Mouse (Mus musculus): ENCODE results near the gene Olfr180. TPM values are rescaled to one million over a fixed set of nuclear protein-coding genes. Genes with fewer than 3 reads are reported as not detected.

The Olfr180 gene
- total RNA-seq (2022), result not detected

DNA sequence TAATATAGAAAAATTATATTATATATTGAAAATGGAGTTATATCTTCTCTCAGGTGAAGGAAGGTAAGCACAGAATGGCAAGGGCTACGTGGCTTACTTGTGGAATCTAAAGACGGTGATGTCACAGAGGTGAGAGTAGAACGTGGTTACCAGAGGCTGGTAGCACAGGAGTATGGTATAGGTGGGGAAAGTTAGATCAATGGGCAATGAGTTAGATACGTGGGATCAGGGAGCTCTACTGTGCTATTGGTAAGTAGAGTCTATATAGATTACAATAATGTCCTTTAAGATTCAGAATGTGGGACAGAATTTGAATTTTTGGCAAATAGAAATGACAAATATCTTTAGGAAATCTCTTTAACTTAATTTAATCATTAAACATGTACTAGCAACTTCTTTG is at the start of gene Olfr180:
Olfr180 (minus strand) TSS at position 101 of the 400 bp plus-strand sequence.
- DNase-seq (ENCODE audit: low spot score in 2 of 2), result no peak

DNA sequence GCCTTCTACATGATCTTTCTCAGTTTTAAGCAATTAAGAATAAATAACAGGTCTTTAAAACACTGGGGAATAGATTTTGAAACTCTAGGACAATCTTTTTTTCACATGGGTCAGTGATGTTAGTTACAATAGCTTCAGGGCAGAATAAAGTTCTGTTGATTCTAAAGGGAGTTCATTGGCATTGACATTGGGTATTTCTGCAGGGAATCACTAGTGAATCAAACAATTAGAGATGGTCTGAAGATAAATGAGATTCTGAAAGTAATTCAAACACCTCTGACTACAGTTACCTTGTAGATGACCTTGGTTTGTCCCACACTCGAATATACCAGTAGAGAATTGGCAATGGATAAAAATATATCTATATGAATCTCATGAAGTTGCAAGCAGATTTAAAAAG is 537 bp downstream of the Olfr180 start, which contains the start of gene Olfr181:
Olfr181 (minus strand) TSS at position 101 of the 400 bp plus-strand sequence.
- no peak for DNase-seq (ENCODE audit: low spot score in 2 of 2)

DNA sequence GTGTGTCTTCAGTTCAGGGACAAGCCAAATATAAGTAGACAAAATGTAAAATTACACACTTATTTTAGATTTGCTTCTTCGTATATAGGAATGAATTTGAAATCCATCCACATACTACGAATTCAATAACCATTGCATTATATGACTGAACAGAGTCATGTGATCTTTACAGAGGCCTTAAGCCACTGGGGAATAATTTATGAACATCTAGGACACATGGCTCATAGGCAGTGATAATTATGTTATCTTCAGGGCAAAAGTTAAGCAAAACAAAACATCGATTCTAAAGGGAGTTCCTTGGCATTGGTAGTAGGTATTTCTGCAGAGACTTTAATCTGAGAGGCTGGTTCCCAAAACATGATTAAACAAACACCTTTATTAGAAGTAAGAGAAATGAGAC is 37.2 kb downstream of the Olfr180 start, which contains the start of gene Olfr178:
Olfr178 (minus strand) TSS at position 101 of the 400 bp plus-strand sequence.
- no peak for DNase-seq (ENCODE audit: low spot score in 2 of 2)

DNA sequence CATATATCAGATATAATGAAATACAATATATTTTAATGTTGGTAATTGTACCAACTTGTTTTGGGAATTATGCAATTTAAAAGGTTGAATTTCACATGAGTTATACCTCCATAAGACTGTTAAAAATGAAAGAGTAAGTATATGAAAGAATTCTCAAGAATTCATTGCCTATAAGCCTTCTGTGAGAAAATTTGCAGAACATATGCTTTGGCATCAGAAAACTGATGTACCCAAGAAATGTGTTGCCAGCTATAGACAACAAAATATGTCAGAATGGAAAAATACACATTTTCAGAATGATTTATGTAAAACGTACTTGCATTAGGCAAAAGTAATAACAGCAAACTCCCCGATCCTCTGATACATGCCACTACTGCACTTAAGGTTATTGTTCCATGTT is 44.8 kb downstream of the Olfr180 start:
- no peak for DNase-seq (ENCODE audit: low spot score in 2 of 2)

DNA sequence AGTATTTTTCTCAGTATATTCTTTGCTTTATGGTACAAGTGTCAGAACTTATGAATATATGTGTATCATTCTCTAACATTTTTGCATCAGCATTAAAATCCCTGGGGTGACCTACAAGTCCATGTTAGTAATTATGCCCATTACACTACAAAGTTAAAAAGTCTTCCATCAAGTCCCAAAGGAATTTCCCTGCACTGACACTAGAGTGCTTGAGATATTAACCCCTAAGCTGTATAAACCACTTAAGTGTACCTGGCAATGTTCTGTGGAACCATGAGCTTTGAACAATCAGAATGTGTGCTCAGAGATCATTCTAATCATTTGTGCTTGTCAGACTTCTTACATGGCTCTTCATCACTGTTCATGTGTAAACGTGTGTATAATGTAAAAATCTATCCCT is 54.5 kb downstream of the Olfr180 start, which contains the start of gene Olfr177:
Olfr177 (minus strand) TSS at position 101 of the 400 bp plus-strand sequence.
- DNase-seq (ENCODE audit: low spot score in 2 of 2), result no peak

Other genes starting within 250 kb of the Olfr180 start
- gene Gpr15, start 210.3 kb downstream of the Olfr180 start, total RNA-seq (2022), result not detected
- 10 to 100 TPM; 59.0 to 77.0 (median 68.0) TPM for gene Cldnd1, start 201.5 kb downstream of the Olfr180 start, total RNA-seq (2022)
- not detected for gene Olfr172, start 166.2 kb downstream of the Olfr180 start, total RNA-seq (2022)
- not detected for gene Olfr173, start 129.1 kb downstream of the Olfr180 start, total RNA-seq (2022)
- gene Olfr175-ps1, start 102.6 kb downstream of the Olfr180 start, total RNA-seq (2022), result not detected
- gene Olfr177, start 54.6 kb downstream of the Olfr180 start, total RNA-seq (2022), result not detected
- not detected for gene Olfr178, start 37.3 kb downstream of the Olfr180 start, total RNA-seq (2022)
- not detected for gene Olfr181, start 637 bp downstream of the Olfr180 start, total RNA-seq (2022)
- not detected for gene Olfr183, start 66.0 kb upstream of the Olfr180 start, total RNA-seq (2022)
- gene Olfr186, start 100.9 kb upstream of the Olfr180 start, total RNA-seq (2022), result not detected
- gene Olfr187, start 110.4 kb upstream of the Olfr180 start, total RNA-seq (2022), result not detected
- not detected for gene Olfr190, start 148.6 kb upstream of the Olfr180 start, total RNA-seq (2022)
- gene Olfr191, start 160.4 kb upstream of the Olfr180 start, total RNA-seq (2022), result not detected
- not detected for gene Olfr193, start 182.5 kb upstream of the Olfr180 start, total RNA-seq (2022)
- gene Olfr194, start 191.7 kb upstream of the Olfr180 start, total RNA-seq (2022), result not detected
- gene Olfr195, start 217.7 kb upstream of the Olfr180 start, total RNA-seq (2022), result not detected
- gene Olfr196, start 241.1 kb upstream of the Olfr180 start, total RNA-seq (2022), result not detected

All from gastrocnemius, adult 8-10 months (tissue).